Mouse (Mus musculus) stomach, postnatal 0 days (tissue): ENCODE measurements around the gene E2f7.

Experiments
- CTCF ChIP-seq: IDR thresholded peaks from 2 replicates; pipeline ENCODE4 v1.5.1; 2016; ENCODE audit warnings: antibody characterized with exemption, low read depth, mild to moderate bottlenecking, moderate library complexity
- EP300 ChIP-seq: optimal IDR thresholded peaks from 2 replicates; pipeline ENCODE3; 2016; ENCODE audit warnings: antibody characterized with exemption

DNA sequence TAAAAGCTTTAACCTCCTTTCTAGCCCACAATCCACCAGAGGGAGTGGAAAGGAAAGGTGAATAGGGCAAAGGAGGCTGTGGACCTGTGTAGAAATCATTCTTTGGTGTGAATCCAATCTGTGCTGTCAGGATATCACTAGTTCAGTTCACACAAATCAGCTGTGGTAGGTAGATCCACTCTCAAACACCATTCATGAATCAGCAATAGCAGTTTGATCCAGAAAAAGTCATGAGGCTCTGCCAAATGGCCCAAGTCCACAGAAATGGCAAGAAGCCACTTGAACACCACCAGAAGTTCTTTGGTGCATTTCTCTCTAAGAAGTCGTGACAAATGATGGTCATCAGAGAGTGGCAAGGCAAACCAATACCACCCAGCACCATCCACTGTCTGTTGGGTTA is 44.0 kb upstream of the E2f7 start:
- no peak for TF ChIP-seq CTCF
- no peak for TF ChIP-seq EP300
